Mouse (Mus musculus) MEL (cell line): ENCODE results near the gene Tgfbr3l. TPM values are rescaled to one million over a fixed set of nuclear protein-coding genes. Genes with fewer than 3 reads are reported as not detected.
A peak's percentile ranks its signal among the peaks of the same experiment; 100 is the strongest.

Source experiments
- DNase-seq: peaks from one replicate; pipeline ENCODE4 v3.0.0; 2011; ENCODE audit warnings: low read depth, low spot score
- H3K27ac ChIP-seq: 2 replicates; pipeline ENCODE4 v1.5.1; 2012; ENCODE audit warnings: low read depth, mild to moderate bottlenecking, control low read depth, low read length, moderate library complexity; ENCODE audit not compliant: control insufficient read depth
- H3K27me3 ChIP-seq, 2 experiments: fragments of 150-350 bp in 1 of 2; sonication (generic) in 1 of 2; 2 replicates each; pipeline ENCODE4 v1.6.1; 2012; ENCODE audit warnings: low read length in 2 of 2, mild to moderate bottlenecking in 2 of 2, improper control_type of control experiment in 1 of 2, moderate library complexity in 1 of 2; ENCODE audit not compliant: insufficient read depth in 2 of 2, control insufficient read depth in 1 of 2
- H3K36me3 ChIP-seq, 2 experiments: 2 replicates each; pipeline ENCODE4 v1.6.1; 2012 to 2014; ENCODE audit warnings: low read length in 2 of 2, improper control_type of control experiment in 1 of 2, inconsistent platforms in 1 of 2, mild to moderate bottlenecking in 1 of 2; ENCODE audit not compliant: insufficient read depth in 2 of 2, control insufficient read depth in 1 of 2
- H3K4me1 ChIP-seq, 2 experiments: fragments of 150-350 bp in 1 of 2; sonication (generic) in 1 of 2; 2 replicates each; pipeline ENCODE4 v1.6.1; 2012; ENCODE audit warnings: low read length in 2 of 2, improper control_type of control experiment in 1 of 2, mild to moderate bottlenecking in 1 of 2; ENCODE audit not compliant: insufficient read depth in 2 of 2, control insufficient read depth in 1 of 2
- H3K4me3 ChIP-seq, 2 experiments: fragments of 150-350 bp in 1 of 2; sonication (generic) in 1 of 2; 2 replicates each; pipeline ENCODE4 v1.5.1; 2012; ENCODE audit warnings: low read depth in 2 of 2, low read length in 2 of 2, mild to moderate bottlenecking in 2 of 2, moderate library complexity in 2 of 2, control low read depth in 1 of 2, improper control_type of control experiment in 1 of 2; ENCODE audit not compliant: control insufficient read depth in 1 of 2, insufficient read depth in 1 of 2
- H3K79me2 ChIP-seq: 2 replicates; pipeline ENCODE4 v1.6.1; 2012; ENCODE audit warnings: mild to moderate bottlenecking, low read length, moderate library complexity; ENCODE audit not compliant: control insufficient read depth, poor library complexity, insufficient read depth
- H3K9ac ChIP-seq: 2 replicates; pipeline ENCODE4 v1.6.1; 2012; ENCODE audit warnings: low read depth, mild to moderate bottlenecking, control low read depth, low read length, moderate library complexity; ENCODE audit not compliant: control insufficient read depth, poor library complexity, severe bottlenecking
- H3K9me3 ChIP-seq: fragments of 150-350 bp; sonication (generic); replicated peaks from 2 replicates; pipeline ENCODE4 v1.6.1; 2012; ENCODE audit warnings: mild to moderate bottlenecking, low read length, improper control_type of control experiment, moderate library complexity; ENCODE audit not compliant: insufficient read depth
- BHLHE40 ChIP-seq: IDR thresholded peaks from 2 replicates; pipeline ENCODE4 v1.6.1; 2012; ENCODE audit warnings: low read depth, mild to moderate bottlenecking, inconsistent platforms, low read length, improper control_type of control experiment, borderline replicate concordance
- CHD2 ChIP-seq: IDR thresholded peaks from 2 replicates; pipeline ENCODE4 v1.6.1; 2011; ENCODE audit warnings: low read length, improper control_type of control experiment
- CTCF ChIP-seq, 3 experiments: IDR thresholded peaks in 2 of 3; conservative IDR thresholded peaks in 1 of 3; 2 replicates each; pipeline ENCODE4 v1.5.1; 2011 to 2012; ENCODE audit warnings: low read length in 3 of 3, low read depth in 2 of 3, mild to moderate bottlenecking in 2 of 3, improper control_type of control experiment in 1 of 3, inconsistent platforms in 1 of 3, mixed read lengths in 1 of 3, moderate library complexity in 1 of 3; ENCODE audit not compliant: control insufficient read depth in 1 of 3, insufficient read depth in 1 of 3, poor library complexity in 1 of 3, severe bottlenecking in 1 of 3
- ELF1 ChIP-seq: IDR thresholded peaks from 2 replicates; pipeline ENCODE4 v1.6.1; 2014; ENCODE audit warnings: low read depth, mild to moderate bottlenecking, inconsistent platforms, low read length, improper control_type of control experiment, moderate library complexity
- EP300 ChIP-seq, 2 experiments: IDR thresholded peaks; 2 replicates each; pipeline ENCODE4 v1.6.1; 2011; ENCODE audit warnings: improper control_type of control experiment in 2 of 2, low read length in 2 of 2, low read depth in 1 of 2, mild to moderate bottlenecking in 1 of 2
- GABPA ChIP-seq: IDR thresholded peaks from 2 replicates; pipeline ENCODE4 v1.6.1; 2012; ENCODE audit warnings: low read depth, mild to moderate bottlenecking, inconsistent platforms, low read length, improper control_type of control experiment, moderate library complexity
- GATA1 ChIP-seq: IDR thresholded peaks from 2 replicates; pipeline ENCODE4 v1.6.1; 2011; ENCODE audit warnings: low read depth, low read length, improper control_type of control experiment
- JUND ChIP-seq: IDR thresholded peaks from 2 replicates; pipeline ENCODE4 v1.6.1; 2011; ENCODE audit warnings: low read depth, mild to moderate bottlenecking, improper control_type of control experiment, low read length
- KAT2A ChIP-seq: conservative IDR thresholded peaks from 2 replicates; pipeline ENCODE4 v1.6.1; 2012; ENCODE audit warnings: low read depth, low read length, improper control_type of control experiment, inconsistent platforms
- MAX ChIP-seq: IDR thresholded peaks from 2 replicates; pipeline ENCODE4 v1.6.1; 2011; ENCODE audit warnings: low read length, improper control_type of control experiment
- MAZ ChIP-seq: IDR thresholded peaks from 2 replicates; pipeline ENCODE4 v1.6.1; 2012; ENCODE audit warnings: low read depth, mild to moderate bottlenecking, inconsistent platforms, low read length, improper control_type of control experiment
- MEF2A ChIP-seq: IDR thresholded peaks from 2 replicates; pipeline ENCODE4 v1.6.1; 2014; ENCODE audit warnings: low read depth, mild to moderate bottlenecking, inconsistent platforms, low read length, improper control_type of control experiment; ENCODE audit not compliant: poor library complexity, insufficient replicate concordance, severe bottlenecking; ENCODE audit errors: extremely low read depth
- MXI1 ChIP-seq: IDR thresholded peaks from 2 replicates; pipeline ENCODE4 v1.6.1; 2011; ENCODE audit warnings: mild to moderate bottlenecking, low read depth, low read length, improper control_type of control experiment
- MYC ChIP-seq: IDR thresholded peaks from 2 replicates; pipeline ENCODE4 v1.6.1; 2011; ENCODE audit warnings: low read depth, mild to moderate bottlenecking, low read length, improper control_type of control experiment, moderate library complexity
- NELFE ChIP-seq: IDR thresholded peaks from 2 replicates; pipeline ENCODE4 v1.6.1; 2011; ENCODE audit warnings: low read depth, low read length, improper control_type of control experiment
- NRF1 ChIP-seq: IDR thresholded peaks from 2 replicates; pipeline ENCODE4 v1.6.1; 2014; ENCODE audit warnings: low read depth, mild to moderate bottlenecking, inconsistent platforms, low read length, improper control_type of control experiment, moderate library complexity; ENCODE audit not compliant: poor library complexity, insufficient read depth, severe bottlenecking
- POLR2A ChIP-seq, 2 experiments: IDR thresholded peaks; 2 replicates each; pipeline ENCODE4 v1.6.1; 2011 to 2012; ENCODE audit warnings: low read length in 2 of 2, mild to moderate bottlenecking in 2 of 2, control low read depth in 1 of 2, improper control_type of control experiment in 1 of 2, low read depth in 1 of 2, moderate library complexity in 1 of 2; ENCODE audit not compliant: control insufficient read depth in 1 of 2, insufficient read depth in 1 of 2, poor library complexity in 1 of 2
- POLR2AphosphoS2 ChIP-seq: IDR thresholded peaks from 2 replicates; pipeline ENCODE4 v1.6.1; 2011; ENCODE audit warnings: low read length, improper control_type of control experiment
- POLR2AphosphoS5 ChIP-seq: IDR thresholded peaks from 2 replicates; pipeline ENCODE4 v1.6.1; 2012; ENCODE audit warnings: low read depth, borderline replicate concordance, mild to moderate bottlenecking, inconsistent platforms, low read length, moderate library complexity, mixed read lengths
- RAD21 ChIP-seq: IDR thresholded peaks from 2 replicates; pipeline ENCODE4 v1.6.1; 2011; ENCODE audit warnings: mild to moderate bottlenecking, low read depth, low read length, improper control_type of control experiment
- SIN3A ChIP-seq: IDR thresholded peaks from 2 replicates; pipeline ENCODE4 v1.6.1; 2012; ENCODE audit warnings: low read length, improper control_type of control experiment, inconsistent platforms
- SMC3 ChIP-seq: IDR thresholded peaks from 2 replicates; pipeline ENCODE4 v1.6.1; 2011; ENCODE audit warnings: low read depth, low read length, improper control_type of control experiment
- UBTF ChIP-seq: IDR thresholded peaks from 2 replicates; pipeline ENCODE4 v1.6.1; 2012; ENCODE audit warnings: low read depth, mild to moderate bottlenecking, inconsistent platforms, low read length, improper control_type of control experiment, moderate library complexity, borderline replicate concordance; ENCODE audit not compliant: insufficient read depth
- USF1 ChIP-seq: IDR thresholded peaks from 2 replicates; pipeline ENCODE4 v1.6.1; 2014; ENCODE audit warnings: low read depth, mild to moderate bottlenecking, inconsistent platforms, low read length, improper control_type of control experiment, moderate library complexity
- USF2 ChIP-seq, 2 experiments: IDR thresholded peaks; 2 replicates each; pipeline ENCODE4 v1.6.1; 2011 to 2012; ENCODE audit warnings: improper control_type of control experiment in 2 of 2, low read length in 2 of 2, borderline replicate concordance in 1 of 2, inconsistent platforms in 1 of 2, low read depth in 1 of 2, mild to moderate bottlenecking in 1 of 2; ENCODE audit not compliant: insufficient read depth in 1 of 2
- ZC3H11A ChIP-seq: IDR thresholded peaks from 2 replicates; pipeline ENCODE4 v1.6.1; 2012; ENCODE audit warnings: low read depth, mild to moderate bottlenecking, inconsistent platforms, low read length, improper control_type of control experiment
- ZKSCAN1 ChIP-seq: IDR thresholded peaks from 2 replicates; pipeline ENCODE4 v1.6.1; 2012; ENCODE audit warnings: low read depth, mild to moderate bottlenecking, inconsistent platforms, low read length, improper control_type of control experiment, moderate library complexity
- ZNF384 ChIP-seq: IDR thresholded peaks from 2 replicates; pipeline ENCODE4 v1.6.1; 2012; ENCODE audit warnings: low read depth, mild to moderate bottlenecking, inconsistent platforms, low read length, improper control_type of control experiment
- polyA plus RNA-seq, 2 experiments: library from polyadenylated mRNA; stranded (reverse) in 1 of 2; unstranded in 1 of 2; fragments of >175 nt in 1 of 2; fragments of >200 nt in 1 of 2; gene quantifications; 2 replicates each; pipeline versions ENCODE4 v1.2.1 to v1.2.4; 2012; ENCODE audit warnings: low replicate concordance in 2 of 2, low read depth in 1 of 2; ENCODE audit not compliant: insufficient read length in 2 of 2, insufficient read depth in 1 of 2, missing spikeins in 1 of 2
- total RNA-seq: library from RNA; depleted of rRNA; stranded (reverse); fragments of 300-350 nt; gene quantifications from 2 replicates; pipeline ENCODE4 v1.2.3, GENCODE M21; 2012

Gene Tgfbr3l
- total and polyA plus RNA-seq, 3 experiments: 2.2 to 14.2 TPM; not detected in 1

GRCm38 (mm10) chr8:4249213-4249612 lies 1.2 kb downstream of the Tgfbr3l start:
- Histone ChIP-seq H3K79me2 (peaks cover 1% of the 10 kb centered on the region), H3K4me1 (peaks cover 0 to 15% of the 10 kb centered on the region in 2 experiments; a peak in 2 of 4 replicates), H3K4me3 (no peak overlapping the region), H3K27me3 (no peaks in the 10 kb centered on the region), H3K27ac (no peak overlapping the region), H3K36me3 (peaks cover 1 to 6% of the 10 kb centered on the region in 2 experiments; a peak in 3 of 4 replicates)
- no peak for DNase-seq
- TF ChIP-seq CHD2 (no peak), EP300 (IDR thresholded peaks at IDR 0.05; ENCODE audit: low read depth in 1 of 2, low read length in 2 of 2) (no peak), ZKSCAN1 (no peak), MEF2A (no peak), ELF1 (no peak), UBTF (no peak)
- TF ChIP-seq, all 39 proteins: peak for 0
- Histone ChIP-seq H3K9ac (no peak overlapping the region), H3K9me3 (no peaks in the 10 kb centered on the region)

DNA sequence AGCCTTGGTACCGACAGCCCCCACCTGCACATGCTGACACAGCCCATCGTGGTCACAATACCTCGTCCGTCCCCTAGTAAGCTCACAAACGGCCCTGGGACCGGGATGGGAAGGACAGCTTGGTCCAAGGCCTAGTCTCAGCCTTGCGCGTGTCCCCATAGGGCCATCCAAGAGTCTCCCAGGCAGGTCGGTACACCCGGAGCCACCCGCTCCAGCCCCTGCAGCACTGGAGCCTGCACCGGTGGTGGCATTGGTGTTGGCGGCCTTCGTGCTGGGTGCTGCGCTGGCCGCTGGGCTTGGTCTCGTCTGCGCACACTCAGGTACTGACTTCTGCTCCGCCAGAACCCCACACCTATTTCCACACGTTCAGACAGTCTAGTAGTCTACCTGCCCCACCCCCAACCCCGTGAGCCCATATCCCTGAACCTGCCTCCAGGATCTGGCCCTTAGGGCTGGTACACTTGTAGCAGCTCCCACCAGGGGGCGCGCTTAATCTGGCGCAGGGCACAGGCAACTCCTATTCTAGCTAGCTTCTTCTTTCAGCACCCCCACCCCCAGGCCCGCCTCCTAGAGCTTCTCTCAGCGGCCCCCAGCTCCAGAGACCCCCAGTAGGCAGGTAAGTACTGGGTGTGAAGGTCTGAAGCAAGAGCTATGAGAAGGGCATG lies 2.4 kb downstream of the Tgfbr3l start:
- no peaks in the 10 kb centered on the region for H3K9me3 ChIP-seq
- no peak overlapping the region for H3K4me3 ChIP-seq
- H3K27me3 ChIP-seq: no peaks in the 10 kb centered on the region
- H3K36me3 ChIP-seq: peaks cover 1 to 6% of the 10 kb centered on the region in 2 experiments; a peak in 3 of 4 replicates
- DNase-seq: peak; percentile 88
- peaks cover 1% of the 10 kb centered on the region for H3K79me2 ChIP-seq
- no peak overlapping the region for H3K27ac ChIP-seq
- peaks cover 0 to 15% of the 10 kb centered on the region in 2 experiments; a peak in 2 of 4 replicates for H3K4me1 ChIP-seq
- H3K9ac ChIP-seq: no peak overlapping the region
- TF ChIP-seq CHD2 (0 out of 2 replicates have a peak, but pooled peaks have one; percentile 20), ZNF384 (no peak), RAD21 (peak; percentile 67), MAX (no peak), MAZ (0 out of 2 replicates have a peak, but pooled peaks have one; percentile 22), POLR2AphosphoS5 (no peak), GATA1 (no peak), NRF1 (0 out of 2 replicates have a peak, but pooled peaks have one; percentile 20), MEF2A (no peak), USF1 (no peak), MYC (no peak), POLR2A (IDR thresholded peaks at IDR 0.05; ENCODE audit: control insufficient read depth in 1 of 2, insufficient read depth in 1 of 2, low read depth in 1 of 2, low read length in 2 of 2, poor library complexity in 1 of 2) (no peak), CTCF (IDR thresholded peaks at IDR 0.05 in 2 of 3, conservative IDR thresholded peaks at IDR 0.05 in 1 of 3; ENCODE audit: control insufficient read depth in 1 of 3, insufficient read depth in 1 of 3, low read depth in 2 of 3, low read length in 3 of 3, poor library complexity in 1 of 3, severe bottlenecking in 1 of 3) (peak; percentile 70 to 95 (median 89)), BHLHE40 (peak; percentile 27; the same call in 1 of the 2 replicates), POLR2AphosphoS2 (no peak; the same call in 1 of the 2 replicates), USF2 (IDR thresholded peaks at IDR 0.05; ENCODE audit: borderline replicate concordance in 1 of 2, insufficient read depth in 1 of 2, low read depth in 1 of 2, low read length in 2 of 2) (no peak), UBTF (no peak), SMC3 (peak; percentile 91), EP300 (IDR thresholded peaks at IDR 0.05; ENCODE audit: low read depth in 1 of 2, low read length in 2 of 2) (0 out of 4 replicates have a peak, but pooled peaks of 1 of the 2 experiments have one; percentile 13), KAT2A (no peak), SIN3A (peak; percentile 46; the same call in 1 of the 2 replicates), NELFE (no peak), JUND (no peak), MXI1 (no peak; the same call in 1 of the 2 replicates), ZC3H11A (peak; percentile 69), GABPA (no peak)
